In genomic region chr11:6502506-6502905, GRCm38 (mm10) we compare ENCODE assay signal across 16 mouse cellular contexts.
"Had no signal": no experiment of that assay in that cellular context is flagged by ENCODE, and none has a peak within 500 bp of the region (broad histone marks: within the 10 kb centered on the region; RNA-seq: fewer than 3 reads in every experiment).

No protein-coding gene starts in this region.

- H3K27me3 ChIP-seq: neural tube, embryonic 13.5 days; neural tube, embryonic 15.5 days; stomach, embryonic 15.5 days had no signal

- H3K4me2 ChIP-seq: neural tube, embryonic 13.5 days; neural tube, embryonic 15.5 days; stomach, embryonic 15.5 days had no signal

- H3K9ac ChIP-seq: neural tube, embryonic 13.5 days; neural tube, embryonic 15.5 days; stomach, embryonic 15.5 days had no signal

- H3K27ac ChIP-seq: neural tube, embryonic 13.5 days; neural tube, embryonic 15.5 days; stomach, embryonic 15.5 days; stomach, postnatal 0 days had no signal

- H3K4me1 ChIP-seq: neural tube, embryonic 13.5 days; neural tube, embryonic 15.5 days; stomach, embryonic 15.5 days had no signal

- H3K36me3 ChIP-seq: neural tube, embryonic 13.5 days; neural tube, embryonic 15.5 days; stomach, embryonic 15.5 days had no signal

- H3K4me3 ChIP-seq: neural tube, embryonic 13.5 days; neural tube, embryonic 15.5 days; stomach, embryonic 15.5 days had no signal

- DNase-seq: retina, postnatal 1 day; right cerebral cortex, adult 18-20 months; right cerebral cortex, postnatal 14 days; right cerebral cortex, postnatal 25 days; right cerebral cortex, postnatal 4 days; spleen, adult 18-20 months; thymus, adult 18-20 months; thymus, adult 2 months; thymus, postnatal 14 days; thymus, postnatal 25 days; thymus, postnatal 36 days; thymus, postnatal 4 days had no signal

- H3K9me3 ChIP-seq: neural tube, embryonic 13.5 days; neural tube, embryonic 15.5 days; stomach, embryonic 15.5 days had no signal
